Mouse (Mus musculus) bone marrow, adult 2 months (tissue): ENCODE measurements around the gene Gata2.

ENCODE experiments used
- CTCF ChIP-seq: fragments of 200-500 bp; IDR thresholded peaks from 2 replicates; pipeline ENCODE4 v1.5.1; 2011; ENCODE audit warnings: low read length, control low read depth; ENCODE audit not compliant: control insufficient read depth, insufficient read depth
- POLR2A ChIP-seq: fragments of 200-500 bp; IDR thresholded peaks from 2 replicates; pipeline ENCODE4 v1.6.1; 2011; ENCODE audit warnings: low read depth, mild to moderate bottlenecking, control low read depth, low read length, borderline replicate concordance; ENCODE audit not compliant: control insufficient read depth

DNA sequence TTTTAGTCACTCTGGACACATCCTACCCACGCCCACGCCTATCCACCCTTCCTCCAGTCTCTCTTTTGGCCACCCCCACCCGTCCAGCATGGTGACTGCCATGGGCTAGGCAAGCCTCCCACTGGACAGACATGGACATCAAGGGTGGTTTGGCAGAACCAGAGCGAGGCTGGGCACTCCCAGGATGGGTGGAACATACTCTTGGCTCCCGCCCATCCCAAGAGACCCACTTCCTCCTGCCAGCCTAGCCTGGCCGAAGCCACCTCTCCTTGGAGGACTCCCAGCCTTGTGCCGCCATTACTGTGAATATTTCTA lies 11.7 kb downstream of the Gata2 start:
- TF ChIP-seq POLR2A (no peak), CTCF (no peak)
